Mouse (Mus musculus) myocyte (in vitro differentiated cells): ENCODE data around the gene 6030408B16Rik.

Experiments used
- CEBPB ChIP-seq: IDR thresholded peaks from 2 replicates; pipeline ENCODE4 v1.6.1; 2011; ENCODE audit warnings: mild to moderate bottlenecking, moderate library complexity; ENCODE audit not compliant: poor library complexity, insufficient read depth, severe bottlenecking
- E2F4 ChIP-seq: IDR thresholded peaks from one replicate; pipeline ENCODE4 v1.6.1; 2011; ENCODE audit warnings: mild to moderate bottlenecking, control low read depth, moderate library complexity; ENCODE audit not compliant: insufficient read depth
- MAX ChIP-seq: IDR thresholded peaks from one replicate; pipeline ENCODE4 v1.6.1; 2011; ENCODE audit warnings: low read depth, mild to moderate bottlenecking, control low read depth
- MYOD1 ChIP-seq, 3 experiments: IDR thresholded peaks; one replicate each; pipeline ENCODE4 v1.6.1; 2011; ENCODE audit warnings: control low read depth in 2 of 3, low read depth in 2 of 3, mild to moderate bottlenecking in 2 of 3, moderate library complexity in 1 of 3; ENCODE audit not compliant: insufficient read length in 2 of 3, control insufficient read depth in 1 of 3
- MYOG ChIP-seq, 3 experiments: IDR thresholded peaks; one replicate each; pipeline ENCODE4 v1.6.1; 2011; ENCODE audit warnings: control low read depth in 2 of 3, low read depth in 2 of 3, mild to moderate bottlenecking in 2 of 3; ENCODE audit not compliant: insufficient read length in 2 of 3, control insufficient read depth in 1 of 3, insufficient read depth in 1 of 3
- POLR2A ChIP-seq: IDR thresholded peaks from one replicate; pipeline ENCODE4 v1.6.1; 2011; ENCODE audit warnings: low read depth, mild to moderate bottlenecking, control low read depth, moderate library complexity; ENCODE audit not compliant: insufficient read length
- POLR2AphosphoS2 ChIP-seq: IDR thresholded peaks from one replicate; pipeline ENCODE4 v1.6.1; 2011; ENCODE audit warnings: low read depth, control low read depth; ENCODE audit not compliant: insufficient read length
- REST ChIP-seq: IDR thresholded peaks from one replicate; pipeline ENCODE4 v1.6.1; 2011; ENCODE audit warnings: mild to moderate bottlenecking, control low read depth, moderate library complexity; ENCODE audit not compliant: insufficient read depth, insufficient read length
- SRF ChIP-seq: IDR thresholded peaks from one replicate; pipeline ENCODE4 v1.6.1; 2011; ENCODE audit warnings: low read depth; ENCODE audit not compliant: control insufficient read depth, insufficient read length
- TCF12 ChIP-seq: IDR thresholded peaks from one replicate; pipeline ENCODE4 v1.6.1; 2011; ENCODE audit warnings: mild to moderate bottlenecking, control low read depth; ENCODE audit not compliant: poor library complexity, insufficient read depth, severe bottlenecking
- TCF3 ChIP-seq: IDR thresholded peaks from one replicate; pipeline ENCODE4 v1.6.1; 2011; ENCODE audit warnings: low read depth, control low read depth; ENCODE audit not compliant: insufficient read length
- USF1 ChIP-seq: IDR thresholded peaks from one replicate; pipeline ENCODE4 v1.6.1; 2011; ENCODE audit warnings: low read depth, mild to moderate bottlenecking, control low read depth, moderate library complexity

DNA sequence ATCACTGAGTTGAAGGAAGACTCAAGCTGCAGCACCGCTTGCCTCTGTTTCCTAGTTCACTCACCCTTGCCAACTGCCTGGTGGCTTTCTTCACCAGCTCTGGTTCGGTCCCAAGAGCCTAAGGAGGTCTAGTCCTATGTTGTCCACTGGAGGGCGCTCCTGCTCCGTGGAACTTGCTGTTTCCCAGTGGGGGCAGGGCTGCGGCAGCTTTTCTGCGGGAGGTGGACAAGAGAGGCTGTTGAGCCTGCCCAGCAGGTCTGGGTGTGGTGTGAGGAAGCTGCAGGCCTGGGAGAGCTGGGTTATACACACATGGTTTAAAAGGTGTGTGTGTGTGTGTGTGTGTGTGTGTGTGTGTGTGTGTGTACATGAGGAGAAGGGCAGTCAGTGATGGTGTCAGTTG is 34.3 kb downstream of the 6030408B16Rik start:
- TF ChIP-seq MYOG (IDR thresholded peaks at IDR 0.05; ENCODE audit: control insufficient read depth in 1 of 3, insufficient read depth in 1 of 3, insufficient read length in 2 of 3, low read depth in 2 of 3) (no peak), USF1 (no peak), POLR2A (no peak), POLR2AphosphoS2 (no peak), MYOD1 (IDR thresholded peaks at IDR 0.05; ENCODE audit: control insufficient read depth in 1 of 3, insufficient read length in 2 of 3, low read depth in 2 of 3) (no peak), E2F4 (no peak), CEBPB (no peak), TCF12 (no peak), MAX (no peak), TCF3 (no peak), SRF (no peak), REST (no peak)
